Comparison of ENCODE assay signal across 9 mouse cellular contexts in the genomic region with DNA sequence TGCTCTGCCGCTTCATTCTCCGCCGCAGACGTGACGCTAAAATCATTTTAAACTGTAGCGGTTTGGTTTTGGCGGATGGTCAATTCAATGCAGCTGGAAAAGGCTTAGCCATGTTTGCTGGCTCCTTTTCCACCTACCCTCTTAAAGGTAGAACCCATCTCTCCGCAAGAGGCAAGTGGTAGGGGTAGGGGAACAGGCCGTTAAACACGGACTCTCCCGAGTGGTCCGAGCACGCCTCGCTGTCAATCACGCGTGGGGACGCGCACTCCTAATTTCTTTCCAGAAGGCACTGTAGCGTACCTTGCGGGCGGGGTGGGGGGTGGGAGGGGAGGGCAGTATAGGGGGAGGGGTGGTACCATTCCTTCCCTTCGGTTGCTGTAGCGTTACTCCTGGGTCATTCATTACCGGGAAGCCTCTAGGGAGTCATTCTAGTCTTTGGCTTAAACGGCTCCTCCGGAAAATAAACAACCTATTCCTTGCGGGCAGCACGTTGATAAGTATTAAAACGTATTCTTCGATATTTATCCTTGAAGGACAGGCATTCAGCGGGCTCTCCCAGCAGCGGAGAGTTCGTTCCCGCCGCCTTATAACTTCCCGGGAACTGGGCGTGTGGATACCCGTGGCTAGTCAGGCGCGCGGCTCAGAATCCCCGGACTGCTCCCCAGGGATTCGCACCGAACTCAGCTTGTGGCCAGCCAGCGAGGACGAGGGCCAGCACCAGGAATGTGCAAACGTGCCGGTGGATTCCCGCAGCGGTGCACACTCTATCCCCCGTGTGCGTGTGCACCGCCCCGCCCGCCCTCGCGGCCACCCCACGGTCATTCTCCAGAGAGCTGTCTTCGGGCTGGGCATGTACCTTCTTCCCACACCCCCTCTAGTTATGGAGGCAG. TPM values are rescaled to one million over a fixed set of nuclear protein-coding genes. Genes with fewer than 3 reads are reported as not detected.
DNase-seq lines count a peak whose midpoint lies in the region; ATAC-seq lines count a peak whose summit lies in the region.
"Had no signal": no experiment of that assay in that cellular context is flagged by ENCODE, and none has a peak within 500 bp of the region (broad histone marks: within the 10 kb centered on the region; RNA-seq: fewer than 3 reads in every experiment).

No protein-coding gene starts in this region.

- H3K27ac ChIP-seq in stomach, embryonic 15.5 days, result 0 out of 2 replicates have a peak overlapping the region, but pooled peaks have one; percentile 7
- H3K27ac ChIP-seq: macrophage had no signal

- peaks cover 37% of the 10 kb centered on the region for H3K4me1 ChIP-seq in stomach, embryonic 15.5 days

- peak; percentile 48 to 58 for DNase-seq in left cerebral cortex, adult 18-20 months (ENCODE audit: low spot score in 2 of 2)
- DNase-seq in left cerebral cortex, adult 11 months (ENCODE audit: low spot score), result no peak
- DNase-seq in cerebellum, postnatal 10 days, result peak; percentile 67
- peak; percentile 32 for DNase-seq in gastrocnemius, postnatal 14 days
- peak; percentile 29 for DNase-seq in kidney, postnatal 10 days
- DNase-seq in mesoderm, embryonic 11.5 days (ENCODE audit: low read depth, low spot score), result peak; percentile 47
- no peak for DNase-seq in spleen, adult 12 weeks (ENCODE audit: low spot score)

- H3K36me3 ChIP-seq in stomach, embryonic 15.5 days, result no peaks in the 10 kb centered on the region

- intact Hi-C loops in gastrocnemius, postnatal 14 days (cut with DNase I; ENCODE audit: low total_unique reads), result no loop called here

- no peak for ATAC-seq in stomach, embryonic 15.5 days (ENCODE audit: insufficient read depth, low FRiP score, low read depth)

- peak overlapping the region; percentile 98 for H3K4me2 ChIP-seq in stomach, embryonic 15.5 days

- no peaks in the 10 kb centered on the region for H3K9me3 ChIP-seq in stomach, embryonic 15.5 days

- peaks cover 27% of the 10 kb centered on the region for H3K27me3 ChIP-seq in stomach, embryonic 15.5 days (replicated peaks)

- H3K4me3 ChIP-seq in stomach, embryonic 15.5 days (replicated peaks), result peak overlapping the region; percentile 56

- WGBS in stomach, embryonic 15.5 days, result under 1% methylated on average over 59 of the region's 59 CpGs

- 0 out of 2 replicates have a peak overlapping the region, but pooled peaks have one; percentile 4 for H3K9ac ChIP-seq in stomach, embryonic 15.5 days

RNA-seq across cellular contexts. Expression of gene Pcdh10, which starts 1.5 kb away (rescaled TPM):
- 100 to 1,000 TPM; 178 to 187 TPM for total RNA-seq in left cerebral cortex, adult 18-20 months (2021)
- total RNA-seq in gastrocnemius, postnatal 14 days (2021), result under 1 TPM; 0.24 to 0.37 TPM
- 0.96 and 1.2 TPM in 2 replicates for polyA plus RNA-seq in stomach, embryonic 15.5 days (2015; fragmentation: Nextera tagmentation; extraction: Ambion mirVana)
- polyA plus RNA-seq: macrophage had no signal

Comparison
In these comparisons a context has a peak if more than half of its experiments do, and no peak if none do; other contexts are left out.
1. DNase-seq: peak in left cerebral cortex, adult 18-20 months (2 of 2), cerebellum, postnatal 10 days (2 of 2), gastrocnemius, postnatal 14 days (single experiment), kidney, postnatal 10 days (single experiment) and mesoderm, embryonic 11.5 days (single experiment); none in left cerebral cortex, adult 11 months (single experiment) and spleen, adult 12 weeks (single experiment).
2. RNA of gene Pcdh10, which starts 1.5 kb away (total RNA-seq): 178 to 187 TPM in left cerebral cortex, adult 18-20 months; 0.24 to 0.37 TPM in gastrocnemius, postnatal 14 days; every median in the first group is over 100 times any median in the second.